Mouse (Mus musculus): ENCODE measurements around the gene March10. TPM values are rescaled to one million over a fixed set of nuclear protein-coding genes. Genes with fewer than 3 reads are reported as not detected.

Gene March10
- polyA plus RNA-seq, 1 experiment from 2014 or later: not detected

DNA sequence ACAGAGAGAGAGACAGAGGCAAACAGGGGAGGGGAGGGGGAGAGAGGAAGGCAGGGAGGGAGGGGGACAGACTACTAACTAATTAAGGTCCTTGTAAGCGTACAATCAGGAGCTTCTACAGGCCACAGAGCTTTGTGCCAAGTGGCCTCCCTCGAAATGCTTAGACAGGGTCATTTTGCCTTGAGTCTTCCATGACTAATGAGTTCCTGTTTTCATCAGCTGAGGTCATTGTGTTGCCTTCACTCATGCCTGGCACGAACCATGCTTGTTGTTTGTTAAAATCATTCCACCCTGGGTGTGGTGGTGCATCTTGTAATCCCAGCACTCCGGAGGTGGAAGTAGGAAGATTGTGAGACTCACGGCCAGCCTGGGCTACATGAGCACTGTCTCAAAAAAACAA, 3.4 kb upstream of the March10 start:
- H3K4me1 ChIP-seq: peaks cover 9% of the 10 kb centered on the region
- peaks cover 19% of the 10 kb centered on the region for H3K27me3 ChIP-seq (ENCODE audit: low read depth, poor library complexity, severe bottlenecking)
- H3K9me3 ChIP-seq (replicated peaks): no peaks in the 10 kb centered on the region
- WGBS: 69% methylated on average over 5 of the region's 5 CpGs
- H3K27ac ChIP-seq: no peak overlapping the region
- no peaks in the 10 kb centered on the region for H3K36me3 ChIP-seq
- H3K4me3 ChIP-seq: no peak overlapping the region
- DNase-seq (ENCODE audit: low spot score): no peak

DNA sequence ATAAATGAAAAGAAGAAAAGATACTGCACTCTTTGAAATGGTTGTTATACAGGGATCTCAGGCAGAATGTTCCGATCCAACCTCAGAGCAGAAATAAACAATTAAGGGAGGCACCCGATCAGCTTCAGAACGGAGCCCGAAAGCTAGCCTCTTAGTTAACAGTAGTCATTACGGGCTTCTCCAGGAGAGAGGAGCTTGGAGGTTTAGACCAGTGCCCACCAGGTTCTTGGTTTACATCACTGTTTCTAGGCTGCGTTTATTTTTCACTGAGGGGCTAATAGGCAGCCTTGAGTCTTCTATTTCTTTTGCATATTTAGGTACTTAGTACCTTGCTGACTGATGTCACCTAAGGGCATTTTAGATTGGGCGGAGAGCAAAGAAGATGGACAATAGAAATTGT, 506 bp upstream of the March10 start:
- no peaks in the 10 kb centered on the region for H3K36me3 ChIP-seq
- WGBS: 74% methylated on average over 7 of the region's 7 CpGs
- H3K27ac ChIP-seq: no peak overlapping the region

DNA sequence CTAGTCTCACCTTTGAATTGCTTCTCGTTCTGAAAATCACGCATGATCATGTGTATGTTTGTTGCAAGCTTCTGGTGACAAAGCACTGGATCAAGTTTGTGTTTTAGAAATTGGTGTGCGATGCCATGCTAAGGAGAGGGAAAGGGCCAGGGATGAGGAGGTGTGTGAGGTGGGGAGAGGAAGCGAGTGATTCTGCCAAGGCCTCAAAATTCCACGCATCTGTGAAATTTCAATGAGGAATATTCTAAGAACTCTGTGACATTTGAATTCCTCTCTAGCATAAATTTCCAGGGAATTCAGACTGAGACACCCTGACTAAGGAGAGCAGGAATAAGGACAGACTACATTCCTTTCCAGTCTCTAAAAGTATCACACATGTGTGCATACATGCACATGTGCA, 1.4 kb downstream of the March10 start:
- no peaks in the 10 kb centered on the region for H3K9me3 ChIP-seq (replicated peaks)
- no peak overlapping the region for H3K4me3 ChIP-seq
- peaks cover 19% of the 10 kb centered on the region for H3K27me3 ChIP-seq (ENCODE audit: low read depth, poor library complexity, severe bottlenecking)
- H3K4me1 ChIP-seq: peaks cover 15% of the 10 kb centered on the region
- no peaks in the 10 kb centered on the region for H3K36me3 ChIP-seq
- 95% methylated on average over 5 of the region's 5 CpGs for WGBS
- no peak for DNase-seq (ENCODE audit: low spot score)
- no peak overlapping the region for H3K27ac ChIP-seq

More for the DNA sequence above, 506 bp upstream of the March10 start:
- no peaks in the 10 kb centered on the region for H3K9me3 ChIP-seq (replicated peaks)
- H3K4me3 ChIP-seq: peak overlapping the region; percentile 63
- peaks cover 9% of the 10 kb centered on the region for H3K4me1 ChIP-seq
- H3K27me3 ChIP-seq (ENCODE audit: low read depth, poor library complexity, severe bottlenecking): peaks cover 19% of the 10 kb centered on the region
- DNase-seq (ENCODE audit: low spot score): no peak

DNA sequence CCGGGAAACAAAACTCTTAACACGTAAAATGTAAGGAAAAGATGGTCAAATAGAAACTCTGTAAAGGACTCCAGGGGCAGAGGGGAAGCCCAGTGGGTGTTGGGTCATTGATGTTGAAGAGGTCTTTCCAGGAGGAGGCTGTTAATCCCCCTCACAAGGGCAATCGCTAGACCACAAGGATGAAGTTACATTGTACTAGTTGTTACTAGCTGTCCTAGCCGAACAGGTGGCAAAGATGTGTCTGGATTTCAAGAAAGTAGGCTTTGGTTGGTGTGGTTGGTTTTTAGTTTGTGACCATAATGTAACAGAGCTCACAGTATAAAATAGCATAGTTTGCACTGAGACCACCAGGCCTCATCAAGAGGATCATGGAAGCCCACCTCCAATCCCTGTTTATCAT, 3.5 kb downstream of the March10 start:
- Histone ChIP-seq H3K36me3 (no peaks in the 10 kb centered on the region), H3K9me3 (replicated peaks) (no peaks in the 10 kb centered on the region), H3K27me3 (ENCODE audit: low read depth, poor library complexity, severe bottlenecking) (peaks cover 19% of the 10 kb centered on the region), H3K4me1 (peaks cover 15% of the 10 kb centered on the region), H3K4me3 (no peak overlapping the region), H3K27ac (no peak overlapping the region)
- peak; percentile 8 for DNase-seq (ENCODE audit: low spot score)
- WGBS: 92% methylated on average over 4 of the region's 4 CpGs

DNA sequence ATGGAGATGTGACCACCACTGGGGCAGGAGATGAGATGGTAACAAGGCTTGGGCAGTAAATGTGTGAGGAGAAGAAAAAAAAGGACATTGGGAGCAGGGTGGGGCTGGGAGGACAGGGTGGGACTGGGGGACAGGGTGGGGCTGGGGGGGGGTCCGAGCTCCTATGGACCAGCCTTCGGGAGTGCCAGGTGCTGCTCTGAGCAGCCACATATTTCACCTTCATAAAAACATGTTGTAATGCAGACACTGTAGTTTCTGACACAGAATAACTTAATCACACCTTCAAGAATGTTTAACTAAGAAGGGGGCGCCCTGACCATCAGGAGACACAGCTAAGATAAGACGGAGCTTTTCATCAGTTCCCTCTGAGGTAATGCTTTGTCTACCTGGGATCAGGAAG, 4.0 kb downstream of the March10 start:
- Histone ChIP-seq H3K27ac (no peak overlapping the region), H3K27me3 (ENCODE audit: low read depth, poor library complexity, severe bottlenecking) (peaks cover 13% of the 10 kb centered on the region), H3K4me3 (no peak overlapping the region), H3K36me3 (no peaks in the 10 kb centered on the region), H3K9me3 (replicated peaks) (no peaks in the 10 kb centered on the region), H3K4me1 (peaks cover 15% of the 10 kb centered on the region)
- WGBS: 87% methylated on average over 4 of the region's 4 CpGs
- DNase-seq (ENCODE audit: low spot score): no peak

DNA sequence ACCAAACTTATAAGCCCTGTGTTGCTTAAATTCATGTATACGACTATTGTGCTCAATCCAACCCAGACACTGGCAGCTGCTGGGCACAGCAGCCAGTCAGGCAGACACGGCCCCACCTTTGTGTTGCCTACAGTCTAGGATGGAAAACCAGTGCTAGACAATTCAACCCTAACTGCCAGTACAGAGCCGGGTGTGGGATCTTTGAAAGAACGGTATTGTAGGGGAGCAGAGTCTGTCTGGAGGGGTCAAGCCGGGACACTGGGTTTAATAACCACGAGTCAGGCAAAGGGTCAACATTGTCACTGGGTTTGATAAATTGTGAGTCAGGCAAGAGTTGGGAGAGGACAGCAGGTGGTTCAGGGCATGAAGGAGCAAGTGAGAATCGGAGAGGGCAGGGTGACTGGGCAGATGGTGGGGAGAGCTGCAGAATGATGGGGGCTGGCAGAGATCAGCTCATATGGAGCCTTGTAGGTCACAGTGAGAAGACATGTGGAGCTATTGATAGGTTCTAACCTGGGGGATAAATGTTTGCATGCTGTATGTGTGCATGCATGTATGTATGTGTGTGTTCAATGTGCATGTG, 4.9 kb downstream of the March10 start:
- WGBS: 56% methylated on average over 7 of the region's 7 CpGs
- Histone ChIP-seq H3K4me1 (peaks cover 13% of the 10 kb centered on the region), H3K9me3 (replicated peaks) (no peaks in the 10 kb centered on the region), H3K27ac (no peak overlapping the region), H3K27me3 (ENCODE audit: low read depth, poor library complexity, severe bottlenecking) (peaks cover 4% of the 10 kb centered on the region; the same call in 1 of the 2 replicates), H3K36me3 (no peaks in the 10 kb centered on the region), H3K4me3 (no peak overlapping the region)
- no peak for DNase-seq (ENCODE audit: low spot score)

DNA sequence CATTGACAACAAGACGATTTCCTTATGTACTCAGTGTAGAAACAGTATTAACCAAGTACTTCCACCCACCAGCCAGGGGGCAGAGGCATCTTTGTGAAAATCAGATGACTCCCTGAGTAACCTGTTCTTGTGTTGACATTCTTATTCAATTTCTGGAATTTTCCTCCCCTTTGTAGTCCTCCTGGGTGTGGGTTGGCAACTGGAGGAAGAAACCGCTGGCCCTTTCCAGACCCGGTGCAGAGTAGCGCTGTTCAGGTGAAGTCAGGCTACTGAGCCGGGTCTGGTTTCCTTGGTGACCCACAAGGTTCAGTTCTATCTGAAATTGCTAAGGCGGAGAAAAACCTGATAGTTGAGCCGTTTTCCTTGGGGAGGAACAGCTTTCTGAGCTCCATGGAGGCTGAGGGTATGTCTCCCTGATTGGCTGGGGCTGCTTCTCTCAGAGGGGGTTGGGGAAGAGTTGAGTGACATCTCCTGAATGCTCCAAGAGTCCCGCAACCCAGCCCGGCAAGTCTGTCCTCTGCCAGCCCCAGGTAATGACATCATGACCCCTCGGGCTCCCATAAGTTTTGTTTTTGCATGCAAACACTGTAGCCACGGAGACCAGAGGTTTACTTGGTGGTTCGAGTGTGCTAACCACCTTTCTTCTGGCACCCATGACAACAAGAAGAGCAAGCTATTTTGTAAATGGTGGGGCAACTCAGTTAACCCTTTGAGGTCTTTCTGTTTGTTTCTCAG, 6.8 kb downstream of the March10 start:
- Histone ChIP-seq H3K36me3 (no peaks in the 10 kb centered on the region), H3K27me3 (ENCODE audit: low read depth, poor library complexity, severe bottlenecking) (no peaks in the 10 kb centered on the region), H3K4me3 (no peak overlapping the region), H3K9me3 (replicated peaks) (no peaks in the 10 kb centered on the region), H3K27ac (no peak overlapping the region), H3K4me1 (0 out of 2 replicates have a peak, but pooled peaks cover 8% of the 10 kb centered on the region)
- WGBS: 78% methylated on average over 12 of the region's 12 CpGs
- no peak for DNase-seq (ENCODE audit: low spot score)

DNA sequence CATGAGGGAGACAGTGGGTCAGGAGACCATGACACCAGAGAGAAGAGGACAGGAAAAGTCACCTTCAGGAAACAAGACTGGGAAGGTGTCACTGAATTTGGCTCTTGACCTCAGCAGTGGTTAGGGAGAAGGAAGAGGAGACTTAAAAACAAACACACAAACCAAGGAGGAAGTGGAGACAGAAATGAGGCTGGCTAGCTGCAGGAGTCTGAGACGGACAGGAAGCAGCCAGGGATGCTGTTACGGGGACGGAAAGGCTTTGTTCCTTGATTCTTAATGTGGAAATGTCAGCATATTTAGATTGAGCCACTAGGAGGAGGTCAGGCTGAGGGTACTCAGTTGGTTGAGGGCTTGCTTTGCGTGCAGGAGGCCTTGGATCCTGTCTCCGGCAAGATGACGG, 8.9 kb downstream of the March10 start:
- no peaks in the 10 kb centered on the region for H3K27me3 ChIP-seq (ENCODE audit: low read depth, poor library complexity, severe bottlenecking)
- DNase-seq (ENCODE audit: low spot score): no peak
- H3K36me3 ChIP-seq: no peaks in the 10 kb centered on the region
- H3K4me1 ChIP-seq: 0 out of 2 replicates have a peak, but pooled peaks cover 8% of the 10 kb centered on the region
- H3K27ac ChIP-seq: no peak overlapping the region
- 79% methylated on average over 6 of the region's 6 CpGs for WGBS
- H3K9me3 ChIP-seq (replicated peaks): no peaks in the 10 kb centered on the region
- H3K4me3 ChIP-seq: no peak overlapping the region

DNA sequence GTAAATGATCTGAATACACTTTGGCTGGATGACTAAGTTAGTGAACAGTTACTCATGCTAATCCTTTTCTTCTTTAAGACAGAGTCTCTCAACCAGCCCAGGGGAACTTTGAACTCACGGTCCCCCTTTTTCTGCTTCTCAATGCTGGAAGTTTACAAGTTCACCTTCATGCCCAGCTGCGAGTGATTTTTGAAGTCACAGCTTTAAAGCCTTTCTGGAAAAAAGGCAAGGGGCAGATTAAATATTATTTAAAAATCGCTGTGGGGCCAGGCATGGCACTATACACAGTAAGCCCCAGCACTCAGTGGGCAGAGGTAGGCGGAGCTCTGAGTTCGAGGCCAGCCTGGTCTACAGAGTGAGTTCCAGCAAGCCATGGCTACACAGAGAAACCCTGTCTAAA, 10.3 kb downstream of the March10 start:
- DNase-seq (ENCODE audit: low spot score): no peak
- 0 out of 2 replicates have a peak, but pooled peaks cover 3% of the 10 kb centered on the region for H3K4me1 ChIP-seq
- no peaks in the 10 kb centered on the region for H3K27me3 ChIP-seq (ENCODE audit: low read depth, poor library complexity, severe bottlenecking)
- H3K27ac ChIP-seq: no peak overlapping the region
- H3K9me3 ChIP-seq (replicated peaks): no peaks in the 10 kb centered on the region
- no peak overlapping the region for H3K4me3 ChIP-seq
- 87% methylated on average over 5 of the region's 5 CpGs for WGBS
- H3K36me3 ChIP-seq: no peaks in the 10 kb centered on the region

DNA sequence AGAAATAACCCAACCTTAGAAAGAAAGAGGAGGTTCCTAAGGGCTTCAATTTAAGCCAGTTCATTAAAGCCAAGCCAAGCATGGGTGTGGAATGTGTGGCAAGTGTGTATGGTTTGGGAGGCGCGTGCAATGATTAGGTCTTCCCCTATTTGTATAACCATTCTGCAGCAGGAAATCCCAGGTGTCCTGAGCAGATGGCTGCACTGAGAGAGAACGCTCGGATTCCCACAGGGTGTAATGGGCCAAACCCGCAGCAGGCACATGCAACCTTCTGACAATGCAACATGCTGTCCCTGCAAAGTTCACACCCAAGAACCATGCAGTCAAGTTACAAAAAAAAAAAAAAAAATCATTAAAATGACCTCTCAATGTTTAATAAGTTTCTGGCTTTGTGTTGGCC, 10.8 kb downstream of the March10 start:
- Histone ChIP-seq H3K27ac (no peak overlapping the region), H3K27me3 (ENCODE audit: low read depth, poor library complexity, severe bottlenecking) (no peaks in the 10 kb centered on the region), H3K4me1 (0 out of 2 replicates have a peak, but pooled peaks cover 3% of the 10 kb centered on the region), H3K9me3 (replicated peaks) (no peaks in the 10 kb centered on the region), H3K36me3 (no peaks in the 10 kb centered on the region), H3K4me3 (no peak overlapping the region)
- no peak for DNase-seq (ENCODE audit: low spot score)
- WGBS: 86% methylated on average over 5 of the region's 5 CpGs

DNA sequence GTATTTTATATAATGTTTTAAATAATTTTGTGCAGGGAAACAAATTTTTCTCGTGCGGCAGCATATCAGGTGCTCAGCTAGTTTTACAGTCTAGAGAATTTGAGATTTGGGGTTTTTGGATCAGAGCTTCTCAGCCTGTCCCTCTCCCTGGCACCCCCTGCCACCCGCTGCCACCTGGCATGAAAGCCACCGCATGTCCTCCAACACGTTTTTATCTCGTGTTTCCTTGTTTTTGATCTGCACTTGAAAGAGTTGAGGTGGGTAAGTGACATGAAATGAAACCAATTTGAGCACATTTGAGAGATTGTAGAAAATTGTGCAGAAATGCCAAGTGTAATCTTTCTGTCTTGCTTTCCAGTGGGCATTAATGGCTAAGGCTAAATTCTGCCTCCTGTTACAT, 11.6 kb downstream of the March10 start:
- 85% methylated on average over 6 of the region's 6 CpGs for WGBS
- Histone ChIP-seq H3K4me1 (0 out of 2 replicates have a peak, but pooled peaks cover 3% of the 10 kb centered on the region), H3K4me3 (no peak overlapping the region), H3K27me3 (ENCODE audit: low read depth, poor library complexity, severe bottlenecking) (no peaks in the 10 kb centered on the region), H3K9me3 (replicated peaks) (no peaks in the 10 kb centered on the region), H3K27ac (no peak overlapping the region), H3K36me3 (no peaks in the 10 kb centered on the region)
- no peak for DNase-seq (ENCODE audit: low spot score)

DNA sequence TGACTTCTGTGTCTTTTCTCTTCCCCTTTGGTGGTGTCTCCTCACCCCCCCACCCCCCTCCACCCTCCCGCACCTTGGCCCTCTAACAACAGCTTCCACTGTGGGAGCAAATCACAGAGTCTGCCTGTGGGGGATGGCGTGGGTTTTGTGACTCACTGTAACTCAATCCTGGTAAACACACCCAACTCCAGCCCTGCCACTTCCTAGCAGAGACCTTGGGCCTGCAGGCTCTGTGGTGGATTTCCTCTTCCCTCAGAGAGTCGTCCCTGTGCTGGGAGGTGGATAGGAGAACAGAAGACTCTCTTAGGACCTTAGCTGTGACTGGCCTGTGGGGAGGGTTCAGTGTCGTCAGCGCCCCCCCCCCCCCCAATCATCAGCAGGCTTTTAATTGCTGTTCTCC, 13.0 kb downstream of the March10 start:
- no peak for DNase-seq (ENCODE audit: low spot score)
- H3K36me3 ChIP-seq: no peaks in the 10 kb centered on the region
- WGBS: 72% methylated on average over 5 of the region's 5 CpGs
- no peak overlapping the region for H3K27ac ChIP-seq
- no peaks in the 10 kb centered on the region for H3K9me3 ChIP-seq (replicated peaks)
- 0 out of 2 replicates have a peak, but pooled peaks cover 3% of the 10 kb centered on the region for H3K4me1 ChIP-seq
- H3K4me3 ChIP-seq: no peak overlapping the region
- H3K27me3 ChIP-seq (ENCODE audit: low read depth, poor library complexity, severe bottlenecking): no peaks in the 10 kb centered on the region

DNA sequence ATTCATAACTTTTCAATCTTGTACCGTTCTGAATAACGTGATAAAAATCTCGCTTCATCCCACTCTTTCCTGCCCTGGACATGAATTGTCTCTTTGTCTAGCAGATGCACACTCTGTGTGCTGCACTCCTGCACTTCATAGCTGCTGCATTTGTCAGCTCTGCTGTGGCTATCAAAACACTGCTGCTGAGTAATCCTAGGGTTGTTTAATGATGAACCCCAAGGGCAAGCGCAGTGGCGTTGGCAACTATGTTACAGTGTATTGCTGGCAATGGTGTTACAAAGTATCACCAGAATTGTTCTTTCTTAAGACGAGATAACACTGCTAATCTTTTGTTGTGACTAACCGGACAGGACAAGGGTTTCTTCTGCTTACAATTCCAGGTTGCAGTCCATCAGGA, 16.7 kb downstream of the March10 start:
- no peaks in the 10 kb centered on the region for H3K36me3 ChIP-seq
- no peak for DNase-seq (ENCODE audit: low spot score)
- H3K27me3 ChIP-seq (ENCODE audit: low read depth, poor library complexity, severe bottlenecking): no peaks in the 10 kb centered on the region
- H3K27ac ChIP-seq: no peak overlapping the region
- no peak overlapping the region for H3K4me3 ChIP-seq
- H3K9me3 ChIP-seq (replicated peaks): no peaks in the 10 kb centered on the region
- H3K4me1 ChIP-seq: no peaks in the 10 kb centered on the region
- 91% methylated on average over 7 of the region's 7 CpGs for WGBS
